Mouse (Mus musculus) kidney, postnatal 14 days (tissue): ENCODE data around the gene Acsm1.
A peak's percentile ranks its signal among the peaks of the same experiment; 100 is the strongest.

Experiments used
- DNase-seq: peaks from one replicate; pipeline ENCODE4 v3.0.0; 2022; ENCODE audit warnings: mixed read lengths

Acsm1 gene

DNA sequence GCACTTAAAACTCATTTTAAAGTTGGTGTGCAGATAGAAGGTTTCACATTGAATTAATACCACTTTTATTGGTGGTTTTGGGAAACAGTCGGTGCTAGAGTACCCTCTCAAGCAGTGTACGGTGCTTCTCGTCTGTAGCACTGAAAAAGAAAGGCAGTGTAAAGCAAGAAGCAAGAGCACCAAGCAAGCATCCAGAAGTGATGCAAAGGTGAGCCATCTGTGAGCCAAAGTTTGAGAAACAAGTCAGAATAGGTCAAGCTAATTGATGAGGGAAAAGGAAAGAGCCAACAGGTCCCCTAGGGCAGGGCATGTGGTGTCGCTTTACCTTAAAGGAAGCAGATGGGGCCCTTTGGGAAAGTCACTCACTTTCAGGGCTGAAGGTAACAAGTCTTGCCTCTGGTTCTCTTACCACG is at the start of gene Acsm1:
Gene Acsm1 (plus strand): TSS at position 363 of the 413 bp plus-strand sequence.
- DNase-seq: no peak

DNA sequence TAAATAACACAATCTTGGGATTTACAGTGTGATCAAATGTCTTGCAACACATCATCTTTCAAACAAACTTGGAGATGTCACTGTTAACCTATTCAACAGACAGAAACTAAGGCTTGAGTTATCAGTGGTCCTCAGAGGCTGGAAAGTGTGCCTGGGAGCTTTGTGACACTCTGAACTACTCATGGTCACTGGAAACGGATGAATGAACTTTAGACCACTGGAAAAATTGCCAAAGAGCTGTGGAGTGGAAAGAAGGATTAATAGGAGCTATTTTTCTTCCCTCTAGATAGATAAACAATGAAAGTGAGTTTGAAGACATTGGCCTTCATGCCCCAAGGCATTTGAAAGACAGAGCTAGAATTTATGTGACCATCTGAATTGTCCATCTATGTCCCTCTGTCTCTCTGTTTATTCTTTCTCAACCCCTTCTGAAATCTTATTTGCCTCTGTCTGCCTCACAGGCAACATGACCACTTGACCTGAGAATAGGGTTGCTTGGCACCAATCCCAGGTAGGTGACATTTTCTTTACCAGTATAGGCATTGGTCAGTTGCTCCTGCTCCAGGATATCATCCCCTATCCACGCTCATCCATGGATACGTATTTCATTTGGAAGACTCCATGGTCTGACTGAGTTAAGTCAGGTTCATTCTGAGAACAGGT is 46.9 kb upstream of the Acsm1 start:
- peak; percentile 45 for DNase-seq

DNA sequence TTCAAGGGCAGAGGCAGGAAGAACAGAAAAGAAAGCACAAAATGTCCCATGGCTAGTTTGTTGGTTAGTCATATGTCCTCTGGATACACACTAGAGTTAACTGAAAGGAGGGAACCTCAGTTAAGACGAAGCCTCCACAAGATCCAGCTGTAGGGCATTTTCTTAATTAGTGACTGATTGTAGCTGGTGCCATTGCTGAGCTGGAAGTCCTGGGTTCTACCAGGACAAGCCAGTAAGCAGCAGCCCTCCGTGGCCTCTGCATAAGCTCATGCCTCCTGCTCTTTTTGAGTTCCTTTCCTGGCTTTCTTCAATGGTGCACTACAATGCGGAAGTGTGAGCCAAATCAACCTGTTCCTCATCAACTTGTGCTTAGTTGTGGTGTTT is 46.4 kb upstream of the Acsm1 start:
- peak; percentile 19 for DNase-seq

DNA sequence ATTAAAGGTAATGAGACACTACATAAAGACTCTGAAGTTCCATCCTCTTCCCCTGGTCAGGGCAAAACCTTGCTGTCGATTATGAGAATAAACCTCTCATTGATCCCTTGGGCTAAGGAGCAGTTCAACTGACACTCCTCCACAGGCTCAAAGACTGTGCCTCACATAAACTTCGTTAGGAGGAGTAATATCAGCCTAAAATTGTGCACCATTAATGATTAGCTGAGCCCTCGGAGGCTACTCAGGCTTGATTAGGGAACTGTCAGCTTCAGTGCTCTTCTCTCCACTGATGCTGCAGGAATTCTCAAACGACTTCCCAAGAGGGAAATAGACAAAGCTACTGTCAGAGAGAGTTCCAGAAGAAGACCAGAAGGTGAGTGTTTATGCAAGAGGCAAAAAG is 45.4 kb upstream of the Acsm1 start:
- peak; percentile 22 for DNase-seq

DNA sequence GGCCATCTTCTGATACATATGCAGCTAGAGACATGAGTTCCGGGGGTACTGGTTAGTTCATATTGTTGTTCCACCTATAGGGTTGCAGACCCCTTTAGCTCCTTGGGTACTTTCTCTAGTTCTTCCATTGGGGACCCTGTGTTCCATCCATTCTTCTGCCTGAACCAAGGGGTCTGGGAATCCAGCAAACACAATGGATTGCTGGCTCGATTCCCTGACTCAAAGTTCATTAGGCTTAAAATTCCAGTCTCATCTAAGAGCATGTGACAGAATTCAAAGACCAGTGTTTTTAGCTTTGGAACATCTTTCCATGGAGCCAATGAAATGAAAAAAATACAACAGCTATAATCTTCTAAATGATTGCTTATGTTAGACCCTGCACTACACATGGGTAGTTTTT is 44.4 kb upstream of the Acsm1 start:
- DNase-seq: peak; percentile 49

DNA sequence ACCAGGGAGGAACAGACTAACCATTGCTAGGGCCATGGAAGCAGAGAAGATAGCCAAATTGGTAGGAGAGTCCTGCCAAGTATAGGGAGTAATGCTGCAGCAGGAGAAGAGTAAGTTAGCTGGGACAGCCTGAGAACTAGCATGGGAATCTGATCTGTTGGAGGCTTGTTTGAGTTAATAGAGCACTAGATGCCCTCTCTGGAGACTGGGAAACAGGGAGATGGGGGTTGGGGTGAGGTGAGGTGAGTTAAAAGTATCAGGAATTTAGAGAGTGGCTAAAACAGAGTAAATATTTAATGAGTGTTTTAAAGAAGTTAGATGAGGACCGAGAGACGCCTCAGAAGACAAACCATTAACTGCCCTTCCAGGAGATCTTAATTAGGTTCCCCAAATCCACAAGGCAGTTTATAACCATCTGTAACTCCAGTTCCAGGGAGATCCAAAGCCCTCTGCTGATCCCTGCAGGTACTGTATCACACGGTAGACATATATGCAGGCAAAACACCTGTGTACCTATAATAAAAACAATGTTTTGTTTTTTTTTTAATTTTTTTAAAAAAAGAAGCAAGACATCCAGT is 12.2 kb upstream of the Acsm1 start:
- DNase-seq: peak; percentile 70

DNA sequence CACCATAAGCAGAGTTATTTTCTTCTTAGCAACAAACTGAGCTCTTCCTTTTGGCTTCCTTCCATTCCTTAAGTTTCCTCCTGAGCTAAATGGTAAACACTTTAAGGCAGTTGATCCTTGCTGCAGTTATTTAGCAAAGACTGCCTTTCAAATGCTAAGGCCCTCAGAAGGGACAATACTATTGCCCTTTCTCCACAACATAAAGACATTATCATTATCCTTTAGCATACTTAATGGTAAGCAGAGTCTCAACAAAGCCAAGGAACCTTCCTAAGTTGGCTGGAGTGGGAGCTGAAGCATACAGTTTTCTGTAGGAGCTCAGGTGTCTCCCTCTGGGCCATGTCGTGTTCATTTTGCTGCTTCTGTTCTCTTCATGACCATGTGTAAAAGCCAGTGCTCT is 11.5 kb upstream of the Acsm1 start:
- DNase-seq: no peak

DNA sequence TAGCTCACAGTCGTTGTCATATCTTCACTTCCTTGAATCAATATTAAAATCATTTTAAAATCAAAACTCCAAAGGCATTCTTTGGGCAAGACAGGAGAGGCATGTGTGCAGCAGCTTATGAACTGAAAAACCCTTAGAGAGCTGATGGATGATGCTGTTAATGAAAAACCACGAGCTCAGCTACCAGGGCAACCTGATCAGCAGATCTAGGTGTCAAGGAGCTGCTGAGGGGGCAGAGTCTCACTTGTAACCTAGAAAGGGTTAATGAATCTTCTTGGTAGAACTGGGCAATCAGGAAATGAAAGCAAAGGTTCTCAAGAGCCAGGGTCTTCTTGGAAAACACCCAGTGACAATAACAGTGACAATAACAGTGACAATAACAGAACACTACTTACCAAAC is 10.3 kb upstream of the Acsm1 start:
- DNase-seq: peak; percentile 65

DNA sequence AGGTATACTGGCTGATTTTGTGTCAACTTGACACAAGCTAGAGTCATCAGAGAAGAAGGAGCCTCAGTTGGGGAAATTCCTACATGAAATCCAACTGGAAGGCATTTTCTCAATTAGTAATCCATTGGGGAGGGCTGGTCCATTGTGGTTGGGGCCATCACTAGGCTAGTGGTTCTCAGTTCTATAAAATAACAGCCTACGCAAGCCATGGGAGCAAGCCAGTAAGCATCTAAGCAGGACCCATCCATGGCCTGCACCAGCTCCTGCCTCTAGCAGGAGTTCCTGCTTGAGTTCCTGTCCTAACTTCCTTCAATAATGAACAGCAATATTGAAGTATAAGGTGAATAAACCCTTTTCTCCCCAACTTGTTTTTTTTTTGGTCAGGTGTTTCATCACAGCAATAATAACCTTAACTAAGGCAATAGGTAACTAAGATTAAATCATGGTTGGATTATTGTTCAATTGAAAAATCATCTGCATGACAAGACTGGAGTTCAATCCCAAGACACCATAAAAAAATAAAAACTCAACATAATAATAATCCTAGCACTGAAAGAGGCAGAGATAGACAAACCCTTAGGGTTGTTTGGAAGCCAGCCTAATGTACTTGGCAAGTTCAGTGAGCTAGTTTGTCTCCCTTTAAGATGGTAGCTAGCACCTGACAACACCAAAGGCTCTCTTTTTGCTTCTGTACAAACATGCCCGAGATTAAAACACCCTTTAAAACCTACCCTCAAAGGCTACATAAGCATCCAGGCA is 5.5 kb upstream of the Acsm1 start:
- DNase-seq: no peak

DNA sequence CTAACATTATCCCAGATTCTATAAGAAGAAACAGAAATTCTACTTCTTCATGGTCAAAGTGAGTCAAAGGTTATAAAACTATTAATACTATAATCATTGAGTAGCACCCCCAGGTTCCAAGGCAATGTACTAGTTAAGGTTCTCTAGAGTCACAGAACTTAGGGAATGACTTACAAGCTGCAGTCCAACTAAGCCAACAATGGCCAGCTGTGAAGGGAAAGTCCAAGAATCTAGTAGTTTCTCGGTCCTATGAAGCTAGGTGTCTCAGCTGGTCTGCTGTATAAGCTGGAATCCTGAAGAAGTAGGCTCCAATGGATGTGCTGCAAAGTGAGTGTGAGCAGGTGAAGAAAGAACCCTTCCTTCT is 4.9 kb upstream of the Acsm1 start:
- no peak for DNase-seq

DNA sequence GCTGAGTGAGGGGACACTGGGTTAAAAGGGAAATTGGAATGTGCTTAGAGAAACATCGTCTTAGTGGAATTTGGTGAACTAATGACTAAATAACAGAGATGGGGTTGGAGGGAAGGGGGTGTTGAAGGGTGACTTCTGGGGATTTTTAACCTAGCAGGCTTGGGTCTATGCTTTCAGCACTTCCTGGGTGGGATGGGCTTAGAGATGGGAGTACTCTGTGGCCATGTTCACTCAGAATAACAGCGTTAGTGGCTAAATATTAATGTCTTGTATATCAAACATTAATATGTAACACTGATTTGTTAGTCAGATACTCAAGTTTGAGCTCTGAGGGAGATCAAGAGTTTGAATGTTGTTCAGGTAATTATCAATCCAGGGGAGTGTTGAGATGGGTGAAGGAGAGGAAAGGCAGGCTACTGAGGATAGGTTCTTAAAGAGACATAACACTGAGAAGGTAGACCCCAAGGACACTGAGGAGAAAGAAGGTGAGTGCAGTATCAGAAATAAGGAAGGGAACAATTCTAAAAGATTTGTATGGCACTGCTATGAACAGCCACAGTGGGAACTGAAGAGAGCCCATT is 1.8 kb upstream of the Acsm1 start:
- DNase-seq: peak; percentile 71

DNA sequence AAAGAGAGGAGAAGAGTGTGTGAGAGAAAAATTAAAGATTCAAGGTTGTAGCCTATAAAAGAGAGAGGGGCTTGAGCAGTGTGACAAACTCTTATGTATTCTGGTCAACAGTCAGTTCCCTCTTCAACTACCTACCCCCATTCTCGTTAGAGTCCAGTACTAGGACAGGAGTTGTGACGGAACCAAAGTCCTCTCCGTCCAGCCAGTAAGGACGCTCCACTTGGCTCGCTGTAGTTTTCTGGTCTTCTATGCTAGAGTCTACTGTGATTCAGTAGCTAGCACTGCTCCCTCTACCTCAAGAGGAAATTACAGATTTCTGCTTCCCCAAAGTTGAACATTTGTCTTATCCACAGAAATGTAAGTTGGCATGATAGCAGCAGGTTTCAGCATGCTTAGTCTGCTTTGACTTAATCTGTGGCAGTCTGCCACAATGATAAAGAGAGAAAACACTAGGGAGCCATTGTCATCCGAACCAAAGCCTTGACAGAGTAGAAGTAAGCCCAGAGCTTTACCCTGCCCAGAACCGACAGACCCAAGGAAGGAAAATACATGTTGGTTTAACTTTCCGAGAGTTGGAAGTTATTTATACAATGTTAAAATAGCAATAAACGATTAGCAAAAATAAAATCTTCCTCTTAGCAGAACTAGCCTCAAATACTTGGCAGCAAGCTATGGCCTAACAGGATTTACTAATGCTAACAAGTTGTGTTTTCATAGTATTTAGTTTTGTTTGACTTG is 731 bp upstream of the Acsm1 start:
- DNase-seq: peak; percentile 70

DNA sequence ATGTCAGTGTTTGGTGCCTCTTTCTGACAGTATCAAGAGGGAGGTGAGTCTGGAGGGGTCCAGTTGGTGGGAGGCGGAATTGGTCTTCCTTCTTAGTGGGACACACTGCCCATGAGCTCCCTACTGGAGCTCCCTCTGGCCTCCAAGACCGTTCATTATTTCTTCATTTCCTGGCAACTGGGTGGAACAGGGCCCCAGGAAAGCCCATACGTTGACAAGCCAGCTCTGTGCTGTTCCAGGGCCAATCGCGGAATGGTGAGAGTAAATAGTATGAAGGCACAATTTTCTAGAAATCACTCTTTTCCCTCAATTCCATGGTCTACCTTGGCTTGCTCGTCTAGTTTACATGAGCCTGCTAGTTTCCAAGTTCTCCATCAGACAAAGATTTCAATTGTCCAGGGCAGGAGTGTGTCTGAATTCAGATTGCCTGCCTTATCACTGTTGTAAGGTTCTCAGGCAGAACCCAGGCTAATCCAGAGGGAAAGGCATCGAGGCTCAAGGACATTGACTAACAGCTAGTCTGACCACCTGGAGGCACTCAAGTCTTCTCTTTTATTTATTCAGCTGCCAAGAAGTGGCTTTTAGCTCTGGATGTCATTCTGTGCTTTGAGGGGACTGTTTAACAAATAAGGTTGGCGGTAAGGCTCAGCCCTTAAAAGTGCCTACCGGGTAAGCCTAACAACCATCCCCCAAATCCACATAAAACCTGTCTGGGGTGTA is 1.1 kb downstream of the Acsm1 start:
- no peak for DNase-seq

DNA sequence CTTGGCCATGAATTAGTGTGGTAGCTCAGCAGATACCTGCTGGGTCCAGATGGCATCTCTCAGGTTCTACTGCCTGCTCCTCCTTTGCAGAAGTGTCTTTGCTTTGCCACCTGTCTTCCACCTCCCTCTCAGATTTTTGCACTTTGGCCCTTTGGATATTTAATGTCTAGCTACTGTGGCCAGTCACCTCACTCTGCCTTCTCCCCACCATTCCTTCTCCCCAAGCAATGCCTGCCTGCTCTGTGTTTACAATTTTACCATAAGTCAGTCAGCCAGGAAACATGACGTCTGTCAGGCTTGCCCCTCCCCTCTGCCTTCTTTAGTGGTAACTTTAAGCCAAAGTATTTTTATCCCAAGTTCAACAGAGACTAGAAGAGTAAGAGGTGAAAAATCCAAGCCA is 9.7 kb downstream of the Acsm1 start:
- peak; percentile 44 for DNase-seq

DNA sequence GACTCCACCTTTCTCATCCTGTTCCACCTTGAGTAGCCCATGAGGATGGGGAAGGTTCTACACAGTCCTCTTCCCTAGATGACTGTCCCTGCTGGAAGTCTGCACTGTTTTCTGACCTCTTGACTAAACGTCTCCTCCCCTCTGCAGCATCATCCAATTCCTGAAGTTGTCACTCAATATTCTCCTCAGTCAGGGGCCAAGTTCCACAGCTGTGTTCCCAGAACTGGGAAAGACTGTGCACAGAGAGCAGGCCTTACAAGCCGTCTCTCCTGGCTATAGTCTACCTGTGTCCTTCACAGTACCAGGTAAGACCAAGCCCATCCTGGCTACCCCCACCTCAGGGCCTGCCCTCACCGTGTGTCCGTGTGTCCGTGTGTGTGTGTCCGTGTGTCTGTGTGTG is 10.8 kb downstream of the Acsm1 start:
- DNase-seq: peak; percentile 57

DNA sequence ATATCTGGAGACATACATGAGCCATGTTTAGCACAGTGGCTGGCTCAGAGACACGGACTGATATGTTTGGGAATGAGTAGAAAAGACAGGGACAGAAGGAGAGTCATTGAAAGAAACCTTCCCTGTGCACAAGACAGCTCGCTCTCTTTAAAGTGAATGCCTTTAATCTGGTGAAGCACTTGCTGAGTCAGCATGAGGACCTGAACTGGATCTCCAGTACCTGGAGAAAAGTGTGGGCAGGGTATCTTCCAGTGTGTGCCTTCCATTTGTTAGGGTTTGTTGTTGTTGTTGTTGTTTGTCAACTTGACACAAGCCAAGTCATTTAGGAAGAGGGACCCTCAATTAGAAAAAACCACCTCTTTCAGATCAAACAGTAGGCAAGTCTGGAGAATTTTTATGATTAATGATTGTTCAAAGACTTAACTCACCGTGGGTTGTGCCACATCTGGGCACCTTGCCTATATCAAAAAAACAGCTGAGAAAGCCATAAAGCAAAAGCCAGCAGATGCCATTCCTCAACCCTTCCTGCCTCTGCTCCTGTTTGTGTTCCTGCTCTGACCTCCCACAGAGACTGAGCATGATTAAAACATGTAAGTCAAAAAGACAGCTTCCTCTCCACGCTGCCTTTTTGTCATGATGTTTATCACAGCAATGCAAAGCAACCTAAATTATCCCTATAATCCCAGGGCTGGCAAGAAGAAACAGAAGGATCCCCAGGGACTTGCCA is 11.5 kb downstream of the Acsm1 start:
- DNase-seq: peak; percentile 65

DNA sequence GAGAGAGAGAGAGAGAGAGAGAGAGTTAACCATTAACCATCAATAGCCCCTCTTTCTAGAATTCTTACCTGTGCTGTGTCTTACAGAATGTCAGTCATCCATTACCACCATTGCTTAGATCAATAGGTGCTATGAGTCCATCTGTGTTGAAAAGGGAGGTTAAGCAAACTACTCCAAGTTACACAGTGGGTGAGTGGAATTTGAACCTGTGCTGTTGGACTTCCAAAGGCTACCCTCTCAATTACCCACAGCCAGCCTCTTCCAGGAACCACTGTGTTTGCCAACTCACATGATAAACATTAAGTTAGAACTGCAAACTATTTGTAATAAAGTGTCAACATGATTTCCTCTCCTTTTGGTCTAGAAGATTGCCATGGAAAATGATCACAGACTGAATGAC is 13.3 kb downstream of the Acsm1 start:
- DNase-seq: peak; percentile 47

DNA sequence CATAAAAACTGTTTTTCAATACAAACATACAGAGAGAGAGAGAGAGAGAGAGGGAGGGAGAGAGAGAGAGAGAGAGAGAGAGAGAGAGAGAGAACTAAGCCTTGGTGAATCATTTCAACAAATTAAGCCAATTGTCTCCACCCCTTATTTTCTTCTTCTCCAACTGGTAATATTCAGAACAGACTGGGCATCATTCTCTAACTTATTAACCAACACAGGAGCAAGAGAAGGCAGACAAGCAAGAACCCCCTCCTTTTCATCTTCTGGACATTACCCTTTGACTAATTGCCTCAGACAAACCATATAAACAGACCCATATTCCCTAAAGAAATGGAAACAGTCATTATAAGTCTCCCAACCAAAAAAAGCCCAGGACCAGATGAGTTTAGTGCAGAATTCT is 31.9 kb downstream of the Acsm1 start:
- DNase-seq: no peak

DNA sequence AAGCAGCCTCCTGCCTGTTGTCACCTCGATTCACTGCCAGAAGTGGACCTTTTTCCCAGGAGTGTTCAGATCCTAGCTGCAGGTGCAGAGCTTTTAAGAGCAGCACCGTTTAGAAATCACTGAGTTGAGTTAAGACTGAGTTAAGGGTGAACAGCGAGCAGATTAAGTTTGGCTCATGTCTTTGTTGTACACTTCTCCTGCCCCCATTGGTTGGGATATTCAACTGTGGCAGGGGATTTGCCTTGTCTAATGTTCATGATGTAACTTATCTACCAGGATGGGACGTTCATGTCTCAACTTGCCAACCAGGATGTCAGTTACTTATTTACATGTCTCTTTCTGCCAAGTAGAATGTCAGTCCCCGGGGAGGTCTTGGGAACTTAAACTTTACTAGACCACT is 35.5 kb downstream of the Acsm1 start:
- peak; percentile 26 for DNase-seq

DNA sequence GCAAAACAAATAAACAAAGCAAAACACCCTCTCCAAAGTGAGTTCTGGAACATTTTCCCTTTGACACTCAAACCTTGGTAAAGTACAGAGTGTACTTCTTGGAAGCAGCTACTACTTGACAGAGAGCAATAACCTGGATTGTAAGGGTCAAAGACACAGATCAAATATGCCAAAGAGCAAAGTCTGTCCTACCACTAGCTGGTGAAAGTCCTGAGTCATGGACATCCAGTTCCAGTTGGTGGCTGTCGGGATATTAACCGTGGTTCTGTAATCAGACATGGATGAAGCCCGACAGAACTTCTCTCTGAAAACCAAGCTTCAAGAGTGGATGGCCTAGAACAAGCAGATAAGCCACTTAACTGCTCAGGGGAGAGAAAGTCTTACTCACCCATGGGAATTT is 61.1 kb downstream of the Acsm1 start:
- peak; percentile 60 for DNase-seq

DNA sequence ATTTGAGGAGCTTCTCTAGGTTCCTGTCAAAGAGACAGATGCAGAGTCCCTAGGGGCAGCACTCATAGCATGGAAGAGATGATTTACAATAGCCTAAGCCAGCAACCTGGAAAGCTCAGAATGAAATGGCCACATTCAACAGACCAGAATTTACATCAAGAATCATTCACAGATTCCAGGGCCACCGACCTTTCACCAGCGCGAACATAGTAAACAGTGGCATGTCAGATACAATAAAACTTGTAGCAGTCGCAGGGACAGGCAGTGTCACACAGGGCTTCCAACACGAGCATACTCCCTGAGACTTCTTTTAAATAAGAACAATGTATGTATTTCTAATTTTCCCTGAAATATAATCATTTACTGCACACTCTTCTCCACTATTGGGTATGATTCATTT is 63.6 kb downstream of the Acsm1 start:
- DNase-seq: peak; percentile 38

DNA sequence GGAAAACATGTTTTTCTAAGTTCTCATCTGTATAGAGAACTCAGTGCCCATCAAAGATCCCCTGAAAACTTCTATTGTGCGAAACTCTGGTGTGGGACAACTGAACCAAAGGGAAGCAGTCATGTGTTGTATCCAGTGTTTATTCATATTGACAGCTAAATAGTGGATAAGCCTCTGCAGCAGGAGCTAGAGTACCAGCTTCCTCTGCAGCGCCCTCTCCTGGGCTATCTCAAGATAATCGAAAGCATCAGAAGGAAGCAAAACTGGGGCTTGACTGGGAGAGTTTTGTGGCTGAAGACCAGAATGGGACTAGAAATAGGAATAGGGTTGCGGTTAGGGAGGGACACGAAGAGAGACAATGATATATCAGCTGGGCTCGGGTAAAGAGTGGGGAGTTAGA is 64.1 kb downstream of the Acsm1 start:
- DNase-seq: peak; percentile 47
